Mouse (Mus musculus): Measurements from ENCODE around the gene S100a14. TPM values are rescaled to one million over a fixed set of nuclear protein-coding genes. Genes with fewer than 3 reads are reported as not detected.

S100a14 gene
- polyA plus RNA-seq, 1 experiment, result 1.4 TPM

DNA sequence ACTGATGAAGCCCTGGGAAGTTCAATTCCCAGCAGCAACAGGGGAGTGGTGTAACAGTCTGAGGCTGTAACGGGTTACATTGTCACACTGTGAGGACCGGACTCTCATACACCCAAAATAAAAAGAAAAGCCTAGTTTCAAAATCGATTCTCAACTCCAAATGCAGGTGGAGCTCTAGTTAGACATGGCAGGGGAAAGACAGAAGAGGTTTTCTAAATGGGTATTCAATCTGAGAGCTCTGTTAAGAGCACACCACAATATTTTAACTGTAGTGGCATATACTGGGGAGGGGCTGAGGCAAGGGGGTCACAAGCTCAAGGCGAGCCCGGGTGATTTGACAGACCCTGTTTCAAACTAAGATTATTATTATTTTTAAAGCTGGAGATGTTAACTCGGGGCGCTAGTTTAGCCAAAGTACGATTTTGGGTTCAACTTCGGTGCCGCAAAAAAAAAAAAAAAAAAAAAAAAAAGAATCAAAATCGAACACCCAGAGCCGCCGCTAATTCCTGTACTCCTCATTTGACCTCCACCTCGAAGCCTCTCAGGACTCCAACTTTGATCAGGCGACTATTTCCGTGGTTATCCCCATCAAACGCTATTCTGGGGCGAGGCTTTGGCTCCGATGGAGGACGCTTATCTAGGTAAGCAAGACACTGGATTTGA is 18.2 kb upstream of the S100a14 start:
- peak; percentile 29 for DNase-seq (ENCODE audit: low read depth)
- TF ChIP-seq CTCF (IDR thresholded peaks at IDR 0.05; ENCODE audit: borderline replicate concordance, extremely low read depth, insufficient read depth, insufficient read length) (no peak), POLR2A (IDR thresholded peaks at IDR 0.05; ENCODE audit: borderline replicate concordance, extremely low read depth, insufficient read depth, insufficient read length, poor library complexity, severe bottlenecking) (no peak)

DNA sequence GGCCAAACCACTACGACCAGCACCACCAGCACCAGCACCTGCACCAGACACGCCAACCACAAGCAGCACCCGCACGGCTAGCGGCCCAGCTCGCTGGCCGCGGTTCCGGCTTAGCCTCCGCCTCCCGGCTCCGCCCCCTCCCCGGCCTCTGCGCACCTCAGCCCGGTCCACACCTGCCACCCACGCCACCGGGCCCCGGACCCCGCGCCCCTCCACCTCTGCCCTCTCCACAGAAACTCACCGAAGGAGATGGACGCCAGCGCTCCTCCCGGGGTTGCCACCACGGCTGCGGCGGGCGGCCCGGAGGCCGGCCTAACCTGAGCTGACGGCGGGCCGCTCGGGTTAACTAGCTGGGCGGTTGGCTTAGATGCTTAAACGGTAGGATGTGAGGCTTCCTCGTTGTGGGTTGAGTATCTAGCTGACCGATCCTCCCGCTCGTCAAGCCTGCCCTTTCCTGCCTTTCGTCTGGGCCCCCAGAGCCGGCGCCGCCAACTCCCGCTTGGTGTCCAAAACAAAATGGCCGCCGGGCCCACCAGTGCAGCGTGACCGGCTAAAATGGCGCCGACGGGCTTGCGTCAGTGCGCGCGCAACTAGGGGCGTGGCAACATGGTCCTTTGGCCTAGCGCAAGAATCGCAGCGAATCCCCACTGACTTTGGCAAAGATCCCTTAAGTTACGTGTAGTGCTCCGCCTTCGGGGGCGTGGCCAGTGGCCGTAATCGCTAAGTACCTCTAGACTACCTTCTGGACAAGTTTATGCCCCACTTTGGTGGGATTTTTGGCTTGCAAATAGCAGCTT is 17.5 kb upstream of the S100a14 start, which contains the start of gene Chtop:
TSS of gene Chtop (minus strand) at position 549 of the 797 bp plus-strand sequence.
- peak; percentile 99 for DNase-seq (ENCODE audit: low read depth)
- TF ChIP-seq POLR2A (IDR thresholded peaks at IDR 0.05; ENCODE audit: borderline replicate concordance, extremely low read depth, insufficient read depth, insufficient read length, poor library complexity, severe bottlenecking) (0 out of 2 replicates have a peak, but pooled peaks have one; percentile 5), CTCF (IDR thresholded peaks at IDR 0.05; ENCODE audit: borderline replicate concordance, extremely low read depth, insufficient read depth, insufficient read length) (no peak)

DNA sequence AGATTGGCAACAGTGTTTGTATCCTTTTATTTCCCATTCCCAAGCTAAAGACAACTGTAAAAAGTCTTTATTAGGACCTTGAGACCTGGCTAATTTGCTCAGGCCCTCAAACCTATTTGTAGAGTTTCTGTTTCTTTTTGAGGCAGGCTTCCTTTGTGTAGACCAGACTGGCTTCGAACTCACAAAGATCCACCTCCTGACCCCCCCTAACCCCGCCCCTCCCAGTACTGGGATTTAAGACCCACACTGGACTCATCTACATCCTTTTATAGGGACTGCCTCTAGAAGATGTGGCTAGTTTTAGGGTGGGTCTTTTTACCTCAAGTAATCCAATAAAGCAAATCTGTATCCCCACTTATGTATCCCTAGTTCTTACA is 16.9 kb upstream of the S100a14 start:
- TF ChIP-seq POLR2A (IDR thresholded peaks at IDR 0.05; ENCODE audit: borderline replicate concordance, extremely low read depth, insufficient read depth, insufficient read length, poor library complexity, severe bottlenecking) (no peak), CTCF (IDR thresholded peaks at IDR 0.05; ENCODE audit: borderline replicate concordance, extremely low read depth, insufficient read depth, insufficient read length) (no peak)

GRCm38 (mm10) chr3:90512276-90512675 is 14.4 kb upstream of the S100a14 start:
- no peak for DNase-seq (ENCODE audit: low read depth)
- TF ChIP-seq CTCF (IDR thresholded peaks at IDR 0.05; ENCODE audit: borderline replicate concordance, extremely low read depth, insufficient read depth, insufficient read length), result no peak
- no peak for TF ChIP-seq POLR2A (IDR thresholded peaks at IDR 0.05; ENCODE audit: borderline replicate concordance, extremely low read depth, insufficient read depth, insufficient read length, poor library complexity, severe bottlenecking)

More for the DNA sequence above, 16.9 kb upstream of the S100a14 start:
- no peak for DNase-seq (ENCODE audit: low read depth)

DNA sequence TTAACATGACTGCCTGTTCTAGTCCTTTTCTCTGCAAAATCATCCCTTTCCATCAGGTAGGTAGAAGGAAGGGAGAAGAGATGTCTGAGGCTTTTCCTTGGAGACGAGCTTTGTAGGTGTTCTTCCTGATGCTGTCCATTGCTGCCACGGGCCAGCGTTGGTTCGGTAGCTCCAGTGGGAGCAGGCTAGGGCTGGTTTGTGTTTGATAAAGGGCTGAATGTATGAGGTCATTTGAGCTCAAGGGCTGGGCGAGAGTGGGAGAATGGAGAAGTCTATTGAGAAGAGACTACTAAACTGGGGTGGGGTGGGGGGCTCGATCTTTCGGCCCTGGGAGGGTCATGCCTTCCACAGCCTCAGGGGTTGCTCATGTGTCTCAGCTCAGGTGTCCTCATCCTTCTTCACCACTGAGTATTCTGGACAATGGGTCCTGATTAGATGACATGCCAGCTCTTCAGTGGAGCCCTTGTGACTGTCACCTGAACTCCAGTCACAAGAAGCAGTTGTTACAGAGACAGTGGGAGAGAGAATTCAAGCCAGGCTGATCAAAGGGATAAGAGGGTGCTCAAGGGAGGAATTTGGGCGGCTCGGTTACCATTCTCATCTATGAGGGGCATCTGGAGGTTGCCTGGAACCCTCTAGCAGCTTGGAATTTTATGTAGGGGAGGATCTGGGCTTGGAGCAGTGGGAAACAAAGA is 13.6 kb upstream of the S100a14 start:
- TF ChIP-seq POLR2A (IDR thresholded peaks at IDR 0.05; ENCODE audit: borderline replicate concordance, extremely low read depth, insufficient read depth, insufficient read length, poor library complexity, severe bottlenecking) (no peak), CTCF (IDR thresholded peaks at IDR 0.05; ENCODE audit: borderline replicate concordance, extremely low read depth, insufficient read depth, insufficient read length) (no peak)
- no peak for DNase-seq (ENCODE audit: low read depth)

DNA sequence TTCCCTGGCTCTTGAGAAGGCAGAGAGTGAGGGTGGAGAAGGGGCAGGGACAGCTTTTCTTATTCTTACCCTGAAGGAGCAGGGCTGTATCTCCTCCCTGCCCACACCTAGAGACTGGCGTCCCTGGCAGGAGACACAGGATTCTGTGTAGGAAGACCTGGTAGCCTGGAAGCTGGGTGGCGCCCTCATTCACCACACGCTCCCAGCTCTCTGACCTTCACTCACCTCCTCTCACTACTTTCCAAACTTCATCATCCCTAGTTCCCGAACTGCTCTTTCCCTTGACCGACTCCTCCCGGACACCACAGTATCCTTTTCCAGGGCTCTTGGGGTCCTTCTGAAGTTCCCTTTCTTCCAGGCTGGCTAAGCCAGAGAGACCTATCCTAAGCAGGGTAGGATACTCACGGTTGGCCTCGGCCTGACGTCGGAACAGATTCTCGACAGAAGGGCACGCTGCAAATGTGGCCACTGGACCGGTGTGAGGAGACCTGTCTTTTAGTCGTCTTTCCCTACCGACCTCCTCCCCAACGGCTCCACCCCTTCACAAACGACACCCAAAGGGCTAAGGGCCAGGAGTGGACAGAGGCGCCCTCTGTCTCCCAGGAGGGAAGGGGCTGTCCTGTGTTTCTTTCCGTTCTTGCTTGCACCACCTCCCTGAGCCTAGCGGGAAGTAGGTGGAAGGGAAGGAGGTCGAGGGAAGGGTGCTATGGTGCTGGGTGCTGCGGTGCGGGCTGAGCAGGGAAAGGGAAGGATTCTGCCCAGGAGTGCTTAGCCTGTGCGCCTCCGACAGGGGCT is 12.7 kb upstream of the S100a14 start, which contains the start of the genes S100a1 and S100a13:
TSS of gene S100a1 (minus strand) at position 597 of the 795 bp plus-strand sequence.
TSS of gene S100a13 (plus strand) at position 640 of the 795 bp plus-strand sequence.
- peak; percentile 31 for DNase-seq (ENCODE audit: low read depth)
- no peak for TF ChIP-seq CTCF (IDR thresholded peaks at IDR 0.05; ENCODE audit: borderline replicate concordance, extremely low read depth, insufficient read depth, insufficient read length)
- TF ChIP-seq POLR2A (IDR thresholded peaks at IDR 0.05; ENCODE audit: borderline replicate concordance, extremely low read depth, insufficient read depth, insufficient read length, poor library complexity, severe bottlenecking), result no peak

GRCm38 (mm10) chr3:90514691-90515090 is 12.0 kb upstream of the S100a14 start:
- no peak for TF ChIP-seq POLR2A (IDR thresholded peaks at IDR 0.05; ENCODE audit: borderline replicate concordance, extremely low read depth, insufficient read depth, insufficient read length, poor library complexity, severe bottlenecking)
- DNase-seq (ENCODE audit: low read depth), result peak; percentile 61

DNA sequence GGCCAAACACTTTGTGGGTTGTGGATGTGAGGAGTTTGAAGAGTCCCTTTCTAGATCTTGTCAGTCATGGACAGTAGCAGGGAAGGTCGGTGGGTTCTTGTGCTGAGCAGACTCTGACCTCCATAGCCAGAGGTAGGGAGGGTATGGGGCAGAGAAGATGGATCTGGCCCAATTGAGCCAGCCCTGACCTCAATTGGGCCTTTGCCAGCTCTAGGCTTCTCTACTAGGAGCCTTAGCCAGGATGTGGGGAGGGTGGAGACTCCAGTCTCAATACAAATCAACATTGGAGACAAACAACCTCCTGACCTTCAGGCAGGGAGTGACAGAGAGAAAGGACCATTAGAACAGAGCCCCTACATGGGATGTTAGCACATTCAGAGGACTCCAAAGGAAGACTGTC is 11.4 kb upstream of the S100a14 start:
- DNase-seq (ENCODE audit: low read depth), result no peak
- TF ChIP-seq CTCF (IDR thresholded peaks at IDR 0.05; ENCODE audit: borderline replicate concordance, extremely low read depth, insufficient read depth, insufficient read length) (no peak), POLR2A (IDR thresholded peaks at IDR 0.05; ENCODE audit: borderline replicate concordance, extremely low read depth, insufficient read depth, insufficient read length, poor library complexity, severe bottlenecking) (no peak)

DNA sequence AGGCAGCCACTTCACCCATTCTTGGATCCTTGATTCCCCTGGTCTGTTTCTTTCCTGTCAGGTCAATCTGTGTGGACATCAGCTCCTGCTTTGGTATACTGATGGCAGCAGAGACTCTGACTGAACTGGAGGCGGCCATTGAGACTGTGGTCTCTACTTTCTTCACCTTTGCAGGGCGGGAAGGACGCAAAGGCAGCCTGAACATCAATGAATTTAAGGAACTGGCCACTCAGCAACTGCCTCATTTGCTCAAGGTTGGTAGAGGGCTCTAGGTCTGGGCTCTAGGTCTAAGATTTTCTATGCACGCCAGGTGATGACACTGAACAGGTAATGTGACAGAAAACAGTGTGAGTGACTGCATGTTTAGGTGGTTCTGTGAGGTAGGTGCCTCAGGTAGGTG is 10.9 kb upstream of the S100a14 start:
- no peak for TF ChIP-seq POLR2A (IDR thresholded peaks at IDR 0.05; ENCODE audit: borderline replicate concordance, extremely low read depth, insufficient read depth, insufficient read length, poor library complexity, severe bottlenecking)
- TF ChIP-seq CTCF (IDR thresholded peaks at IDR 0.05; ENCODE audit: borderline replicate concordance, extremely low read depth, insufficient read depth, insufficient read length), result no peak
- no peak for DNase-seq (ENCODE audit: low read depth)

DNA sequence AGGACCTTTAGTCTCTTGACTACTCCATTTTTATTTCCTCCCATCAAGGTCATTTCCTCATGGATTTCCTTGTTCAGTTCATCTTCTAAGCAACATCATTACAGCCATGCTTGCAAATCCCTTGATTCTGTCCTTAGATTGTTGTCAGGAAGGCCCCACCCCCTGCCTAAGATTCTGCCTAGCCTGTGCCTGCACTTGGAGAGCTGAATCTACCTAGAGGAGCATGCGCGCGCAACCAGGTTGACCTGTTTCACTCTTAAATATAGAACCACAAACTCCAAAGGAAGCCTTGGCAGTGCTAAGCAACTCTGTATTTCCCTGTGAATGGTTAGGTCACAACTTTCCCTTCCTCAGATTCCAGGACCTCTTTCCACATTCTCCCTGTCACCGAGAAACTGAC is 8.9 kb upstream of the S100a14 start:
- no peak for TF ChIP-seq POLR2A (IDR thresholded peaks at IDR 0.05; ENCODE audit: borderline replicate concordance, extremely low read depth, insufficient read depth, insufficient read length, poor library complexity, severe bottlenecking)
- no peak for TF ChIP-seq CTCF (IDR thresholded peaks at IDR 0.05; ENCODE audit: borderline replicate concordance, extremely low read depth, insufficient read depth, insufficient read length)
- no peak for DNase-seq (ENCODE audit: low read depth)

Data from brain, embryonic 14.5 days (tissue).